Mouse (Mus musculus) splenic B cell, adult 2 months (primary cell): ENCODE measurements around the gene BC005537.
"Not testable (repeated sequence)": the region's sequence is repeated elsewhere in the genome, so short reads cannot be mapped to it uniquely, and the experiment has no call there.

Source experiments
- DNase-seq: peaks from one replicate; pipeline ENCODE4 v3.0.0-alpha.2; 2011; ENCODE audit warnings: low read depth, low spot score
- H3K27me3 ChIP-seq: 2 replicates; pipeline ENCODE4 v1.6.1; 2012; ENCODE audit warnings: mild to moderate bottlenecking, low read length, moderate library complexity, mixed read lengths; ENCODE audit not compliant: control insufficient read depth, poor library complexity, insufficient read depth, severe bottlenecking
- H3K36me3 ChIP-seq: 2 replicates; pipeline ENCODE4 v1.6.1; 2012; ENCODE audit warnings: mild to moderate bottlenecking, low read length, moderate library complexity, mixed read lengths; ENCODE audit not compliant: control insufficient read depth, poor library complexity, insufficient read depth, severe bottlenecking

BC005537 gene

GRCm38 (mm10) chr13:24819931-24820330 is 18.5 kb downstream of the BC005537 start:
- Histone ChIP-seq H3K36me3 (peaks cover 2% of the 10 kb centered on the region; the same call in 1 of the 2 replicates), H3K27me3 (no peaks in the 10 kb centered on the region)
- no peak for DNase-seq

- Histone ChIP-seq H3K27me3 (no peaks in the 10 kb centered on the region), H3K36me3 (0 out of 2 replicates have a peak, but pooled peaks cover 2% of the 10 kb centered on the region)
- no peak for DNase-seq
These were observed 21.3 kb downstream of the BC005537 start for GRCm38 (mm10) chr13:24822663-24823343.

GRCm38 (mm10) chr13:24824647-24825046 is 23.2 kb downstream of the BC005537 start:
- Histone ChIP-seq H3K36me3 (0 out of 2 replicates have a peak, but pooled peaks cover 2% of the 10 kb centered on the region), H3K27me3 (no peaks in the 10 kb centered on the region)
- DNase-seq = no peak

GRCm38 (mm10) chr13:24825587-24825986 is 24.1 kb downstream of the BC005537 start:
- Histone ChIP-seq H3K27me3 (no peaks in the 10 kb centered on the region), H3K36me3 (no peaks in the 10 kb centered on the region)
- no peak for DNase-seq

- H3K27me3 ChIP-seq = no peaks in the 10 kb centered on the region
- H3K36me3 ChIP-seq = no peaks in the 10 kb centered on the region
- no peak for DNase-seq
These were observed 24.7 kb downstream of the BC005537 start for GRCm38 (mm10) chr13:24826116-24826515.

- DNase-seq = peak; percentile 41
- no peaks in the 10 kb centered on the region for H3K27me3 ChIP-seq
- no peaks in the 10 kb centered on the region for H3K36me3 ChIP-seq
These were observed 29.4 kb downstream of the BC005537 start for GRCm38 (mm10) chr13:24830756-24831352.

- DNase-seq = peak; percentile 98
- H3K27me3 ChIP-seq = no peaks in the 10 kb centered on the region
These were observed 30.1 kb downstream of the BC005537 start, which contains the start of the genes Acot13 and Tdp2 for GRCm38 (mm10) chr13:24831353-24832130. Acot13 (minus strand) TSS chr13:24831540. Tdp2 (plus strand) TSS chr13:24831679.

GRCm38 (mm10) chr13:24832131-24832810 is 30.8 kb downstream of the BC005537 start:
- Histone ChIP-seq H3K27me3 (no peaks in the 10 kb centered on the region), H3K36me3 (peaks cover 2% of the 10 kb centered on the region; the same call in 1 of the 2 replicates)
- DNase-seq = peak; percentile 17

More at GRCm38 (mm10) chr13:24831353-24832130, 30.1 kb downstream of the BC005537 start, which contains the start of the genes Acot13 and Tdp2:
- peaks cover 2% of the 10 kb centered on the region; the same call in 1 of the 2 replicates for H3K36me3 ChIP-seq

- no peak for DNase-seq
- peaks cover 2% of the 10 kb centered on the region; the same call in 1 of the 2 replicates for H3K36me3 ChIP-seq
- no peaks in the 10 kb centered on the region for H3K27me3 ChIP-seq
These were observed 31.3 kb downstream of the BC005537 start for GRCm38 (mm10) chr13:24832811-24833155.

GRCm38 (mm10) chr13:24837765-24838164 is 36.3 kb downstream of the BC005537 start:
- DNase-seq, H3K36me3 ChIP-seq, H3K27me3 ChIP-seq: not testable (repeated sequence)

GRCm38 (mm10) chr13:24839831-24840230 is 38.4 kb downstream of the BC005537 start:
- no peak for DNase-seq
- no peaks in the 10 kb centered on the region for H3K27me3 ChIP-seq
- peaks cover 2% of the 10 kb centered on the region; the same call in 1 of the 2 replicates for H3K36me3 ChIP-seq

- H3K27me3 ChIP-seq = no peaks in the 10 kb centered on the region
- no peak for DNase-seq
- H3K36me3 ChIP-seq = no peaks in the 10 kb centered on the region
These were observed 40.2 kb downstream of the BC005537 start for GRCm38 (mm10) chr13:24841702-24842101.

GRCm38 (mm10) chr13:24844983-24845955 is 43.8 kb downstream of the BC005537 start, which contains the start of gene D130043K22Rik:
D130043K22Rik (plus strand) TSS chr13:24845135.
- Histone ChIP-seq H3K36me3 (no peaks in the 10 kb centered on the region), H3K27me3 (no peaks in the 10 kb centered on the region)
- DNase-seq = peak; percentile 33
